Mouse (Mus musculus) cortical plate, adult 2 months (tissue): ENCODE results near the gene Cul9. TPM values are rescaled to one million over a fixed set of nuclear protein-coding genes. Genes with fewer than 3 reads are reported as not detected.

ENCODE experiments used
- H3K27ac ChIP-seq: fragments of 200-500 bp; 2 replicates; pipeline ENCODE4 v1.5.1; 2012; ENCODE audit warnings: low read length, control low read depth, inconsistent platforms; ENCODE audit not compliant: insufficient read depth
- H3K4me1 ChIP-seq: fragments of 200-500 bp; 2 replicates; pipeline ENCODE4 v1.6.1; 2011; ENCODE audit warnings: low read length; ENCODE audit not compliant: control insufficient read depth, insufficient read depth
- H3K4me3 ChIP-seq: fragments of 200-500 bp; 2 replicates; pipeline ENCODE4 v1.5.1; 2011; ENCODE audit warnings: mild to moderate bottlenecking, low read length, control low read depth; ENCODE audit not compliant: insufficient read depth
- CTCF ChIP-seq: fragments of 200-500 bp; IDR thresholded peaks from 2 replicates; pipeline ENCODE4 v1.5.1; 2011; ENCODE audit warnings: mild to moderate bottlenecking, control low read depth, low read length; ENCODE audit not compliant: insufficient read depth; ENCODE audit errors: extremely low read depth
- POLR2A ChIP-seq: fragments of 200-500 bp; IDR thresholded peaks from 2 replicates; pipeline ENCODE4 v1.6.1; 2011; ENCODE audit warnings: mild to moderate bottlenecking, low read length, control low read depth; ENCODE audit not compliant: insufficient read depth; ENCODE audit errors: extremely low read depth
- polyA plus RNA-seq: library from polyadenylated mRNA; depleted of rRNA; stranded (reverse); fragments of >200 nt; gene quantifications from 2 replicates; pipeline ENCODE4 v1.2.3, GENCODE M21; 2012

The Cul9 gene
- polyA plus RNA-seq, 1 experiment, result 60.0 TPM

- TF ChIP-seq POLR2A (no peak), CTCF (no peak)
- peaks cover 2% of the 10 kb centered on the region; the same call in 1 of the 2 replicates for H3K4me1 ChIP-seq
- H3K4me3 ChIP-seq, result no peak overlapping the region
- no peak overlapping the region for H3K27ac ChIP-seq
Measured at GRCm38 (mm10) chr17:46548741-46549140, 2.6 kb upstream of the Cul9 start.

DNA sequence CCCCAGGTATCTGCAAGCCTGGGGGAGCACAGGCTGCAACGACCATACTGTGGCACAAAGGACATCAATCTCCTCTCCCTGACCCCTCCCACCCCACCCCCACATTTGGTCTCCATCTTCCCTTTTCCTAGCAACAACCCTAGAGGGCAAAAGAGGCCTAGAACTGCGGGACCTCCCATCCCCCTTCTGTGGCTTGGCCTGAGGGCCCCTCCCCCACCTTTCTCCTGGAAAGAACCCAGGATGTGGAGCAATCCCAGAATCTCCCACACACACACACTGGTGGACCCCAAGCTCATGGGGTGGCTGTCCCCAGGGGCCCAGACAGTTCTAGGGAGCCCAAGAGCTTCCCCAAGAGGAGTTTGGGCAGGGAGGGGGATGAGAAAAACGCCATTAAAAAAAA lies 1.7 kb upstream of the Cul9 start:
- H3K4me1 ChIP-seq, result peaks cover 4% of the 10 kb centered on the region; the same call in 1 of the 2 replicates
- H3K4me3 ChIP-seq, result no peak overlapping the region
- TF ChIP-seq CTCF (no peak), POLR2A (no peak)
- no peak overlapping the region for H3K27ac ChIP-seq

DNA sequence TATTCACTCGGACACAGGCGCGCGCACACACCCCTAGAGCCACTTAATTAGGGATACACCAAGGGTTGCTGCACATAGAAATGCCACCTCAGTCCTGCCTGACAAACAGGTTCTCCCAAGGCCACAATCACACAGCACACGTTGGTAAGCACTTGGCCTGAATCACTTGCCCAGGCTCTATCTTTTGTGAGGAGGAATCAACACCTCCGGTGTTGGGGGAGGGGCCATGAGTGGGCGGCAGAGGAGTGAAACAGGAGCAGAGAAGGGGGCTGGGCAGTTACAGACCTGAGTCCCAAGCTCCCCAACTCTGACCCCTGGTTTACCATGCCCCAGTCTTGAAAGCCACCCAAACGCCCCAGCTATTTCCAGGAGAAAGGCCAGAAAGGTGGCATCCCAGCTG lies 807 bp upstream of the Cul9 start:
- Histone ChIP-seq H3K27ac (no peak overlapping the region), H3K4me1 (peaks cover 4% of the 10 kb centered on the region; the same call in 1 of the 2 replicates), H3K4me3 (no peak overlapping the region; the same call in 1 of the 2 replicates)
- TF ChIP-seq CTCF (no peak), POLR2A (no peak)

GRCm38 (mm10) chr17:46546591-46546990 lies 403 bp upstream of the Cul9 start:
- Histone ChIP-seq H3K4me3 (peak overlapping the region; percentile 78), H3K27ac (no peak overlapping the region), H3K4me1 (peaks cover 4% of the 10 kb centered on the region; the same call in 1 of the 2 replicates)
- TF ChIP-seq POLR2A (no peak), CTCF (no peak)

- peaks cover 4% of the 10 kb centered on the region; the same call in 1 of the 2 replicates for H3K4me1 ChIP-seq
Measured at GRCm38 (mm10) chr17:46543661-46544060, 2.5 kb downstream of the Cul9 start.

GRCm38 (mm10) chr17:46525579-46526307 lies 20.4 kb downstream of the Cul9 start:
- Histone ChIP-seq H3K4me1 (no peaks in the 10 kb centered on the region), H3K4me3 (no peak overlapping the region), H3K27ac (no peak overlapping the region)
- no peak for TF ChIP-seq POLR2A
- peak; percentile 77 for TF ChIP-seq CTCF

More at GRCm38 (mm10) chr17:46543661-46544060, 2.5 kb downstream of the Cul9 start:
- Histone ChIP-seq H3K4me3 (0 out of 2 replicates have a peak overlapping the region, but pooled peaks have one; percentile 8), H3K27ac (no peak overlapping the region)
- TF ChIP-seq CTCF, result no peak
- TF ChIP-seq POLR2A, result no peak

GRCm38 (mm10) chr17:46525065-46525464 lies 21.1 kb downstream of the Cul9 start:
- Histone ChIP-seq H3K4me1 (no peaks in the 10 kb centered on the region), H3K27ac (no peak overlapping the region), H3K4me3 (no peak overlapping the region)
- TF ChIP-seq CTCF, result no peak
- no peak for TF ChIP-seq POLR2A

- no peak overlapping the region for H3K4me3 ChIP-seq
- no peaks in the 10 kb centered on the region for H3K4me1 ChIP-seq
- no peak for TF ChIP-seq CTCF
- no peak for TF ChIP-seq POLR2A
- H3K27ac ChIP-seq, result no peak overlapping the region
Measured at GRCm38 (mm10) chr17:46521963-46522668, 24.1 kb downstream of the Cul9 start.

GRCm38 (mm10) chr17:46521174-46521573 lies 25.0 kb downstream of the Cul9 start:
- H3K4me3 ChIP-seq, result no peak overlapping the region
- H3K27ac ChIP-seq, result no peak overlapping the region
- TF ChIP-seq POLR2A, result no peak
- no peak for TF ChIP-seq CTCF
- H3K4me1 ChIP-seq, result no peaks in the 10 kb centered on the region
